Mouse (Mus musculus) stomach, postnatal 0 days (tissue): ENCODE measurements around the gene Nme9. TPM values are rescaled to one million over a fixed set of nuclear protein-coding genes. Genes with fewer than 3 reads are reported as not detected.

Experiments used
- ATAC-seq: fragments of 200-750 bp; cut with Nextera tagmentation; 2 replicates; pipeline ENCODE4 v1.8.0; 2017; ENCODE audit not compliant: low FRiP score, low TSS enrichment
- DNase-seq: peaks from one replicate; pipeline ENCODE4 v3.0.0-alpha.2; 2016; ENCODE audit warnings: low spot score
- H3K27ac ChIP-seq: fragments of 300-500 bp; sonication (generic); replicated peaks from 2 replicates; pipeline ENCODE4 v1.5.1; 2014; ENCODE audit warnings: mild to moderate bottlenecking, control low read depth
- H3K27me3 ChIP-seq: fragments of 300-500 bp; sonication (generic); 2 replicates; pipeline ENCODE4 v1.6.1; 2014; ENCODE audit warnings: low read length; ENCODE audit not compliant: control insufficient read depth, insufficient read depth
- H3K36me3 ChIP-seq: fragments of 300-500 bp; sonication (generic); 2 replicates; pipeline ENCODE4 v1.6.1; 2014; ENCODE audit warnings: low read length, mixed read lengths; ENCODE audit not compliant: control insufficient read depth, insufficient read depth
- H3K4me1 ChIP-seq: fragments of 300-500 bp; sonication (generic); replicated peaks from 2 replicates; pipeline ENCODE4 v1.6.1; 2014; ENCODE audit warnings: antibody characterized with exemption; ENCODE audit not compliant: control insufficient read depth, insufficient read depth
- H3K4me2 ChIP-seq: fragments of 300-500 bp; sonication (generic); replicated peaks from 2 replicates; pipeline ENCODE4 v1.6.1; 2014; ENCODE audit warnings: low read depth, mild to moderate bottlenecking, control low read depth, moderate library complexity
- H3K4me3 ChIP-seq: fragments of 300-500 bp; sonication (generic); 2 replicates; pipeline ENCODE4 v1.5.1; 2014; ENCODE audit warnings: low read depth, low read length, control low read depth
- H3K9ac ChIP-seq: fragments of 300-500 bp; sonication (generic); 2 replicates; pipeline ENCODE4 v1.6.1; 2014; ENCODE audit warnings: mild to moderate bottlenecking, low read length, control low read depth, mixed read lengths
- H3K9me3 ChIP-seq: fragments of 300-500 bp; sonication (generic); 2 replicates; pipeline ENCODE4 v1.6.1; 2016; ENCODE audit warnings: low read length; ENCODE audit not compliant: control insufficient read depth
- CTCF ChIP-seq: IDR thresholded peaks from 2 replicates; pipeline ENCODE4 v1.5.1; 2016; ENCODE audit warnings: antibody characterized with exemption, low read depth, mild to moderate bottlenecking, moderate library complexity
- EP300 ChIP-seq: optimal IDR thresholded peaks from 2 replicates; pipeline ENCODE3; 2016; ENCODE audit warnings: antibody characterized with exemption
- WGBS: fragments of 180-500 bp; shearing (Covaris S2); extraction: QIAGEN DNeasy Blood & Tissue Kit; methylation state at CpG from one replicate; pipeline ENCODE4 v1.1.7; 2014; 5-methylcytosine and 5-hydroxymethylcytosine counted together
- polyA plus RNA-seq: library from polyadenylated mRNA; unstranded; fragments of >200 nt; fragmentation: Nextera tagmentation; extraction: Ambion mirVana; gene quantifications from 2 replicates; pipeline ENCODE4 v1.2.1, GENCODE M21; 2015

Gene Nme9
- polyA plus RNA-seq, 1 experiment from 2014 or later: not detected

GRCm38 (mm10) chr9:99449886-99450647 lies 1.2 kb upstream of the Nme9 start:
- H3K27ac ChIP-seq: no peak overlapping the region
- H3K9me3 ChIP-seq: no peaks in the 10 kb centered on the region
- no peaks in the 10 kb centered on the region for H3K36me3 ChIP-seq
- no peak overlapping the region for H3K9ac ChIP-seq
- TF ChIP-seq CTCF (peak; percentile 76), EP300 (no peak)
- H3K4me2 ChIP-seq: no peak overlapping the region
- ATAC-seq (peak; percentile 73; the same call in 1 of the 2 replicates), DNase-seq (peak; percentile 33)
- no peak overlapping the region for H3K4me3 ChIP-seq
- 43% methylated on average over 9 of the region's 9 CpGs for WGBS
- H3K27me3 ChIP-seq: no peaks in the 10 kb centered on the region
- H3K4me1 ChIP-seq: no peaks in the 10 kb centered on the region

- Histone ChIP-seq H3K9ac (no peak overlapping the region), H3K4me2 (no peak overlapping the region), H3K27ac (no peak overlapping the region), H3K4me3 (no peak overlapping the region), H3K9me3 (no peaks in the 10 kb centered on the region), H3K4me1 (no peaks in the 10 kb centered on the region), H3K27me3 (no peaks in the 10 kb centered on the region), H3K36me3 (no peaks in the 10 kb centered on the region)
- 69% methylated on average over 4 of the region's 4 CpGs for WGBS
- DNase-seq (no peak), ATAC-seq (no peak)
- TF ChIP-seq CTCF: no peak
- no peak for TF ChIP-seq EP300
Observed at GRCm38 (mm10) chr9:99454211-99454610, 2.9 kb downstream of the Nme9 start.

GRCm38 (mm10) chr9:99458529-99459208 lies 7.4 kb downstream of the Nme9 start:
- Histone ChIP-seq H3K4me3 (no peak overlapping the region), H3K9me3 (no peaks in the 10 kb centered on the region), H3K27me3 (no peaks in the 10 kb centered on the region), H3K4me1 (no peaks in the 10 kb centered on the region), H3K36me3 (no peaks in the 10 kb centered on the region), H3K27ac (no peak overlapping the region), H3K9ac (no peak overlapping the region), H3K4me2 (no peak overlapping the region)
- peak; percentile 70 for DNase-seq
- WGBS: 43% methylated on average over 12 of the region's 12 CpGs
- peak; percentile 49; the same call in 1 of the 2 replicates for ATAC-seq
- TF ChIP-seq EP300 (no peak), CTCF (peak; percentile 80)

GRCm38 (mm10) chr9:99459730-99460129 lies 8.5 kb downstream of the Nme9 start:
- no peaks in the 10 kb centered on the region for H3K36me3 ChIP-seq
- no peak for ATAC-seq
- H3K4me2 ChIP-seq: no peak overlapping the region
- H3K9ac ChIP-seq: no peak overlapping the region
- H3K4me3 ChIP-seq: no peak overlapping the region
- H3K27me3 ChIP-seq: no peaks in the 10 kb centered on the region
- H3K4me1 ChIP-seq: no peaks in the 10 kb centered on the region
- TF ChIP-seq EP300: no peak
- TF ChIP-seq CTCF: no peak
- no peak for DNase-seq
- WGBS: 69% methylated on average over 4 of the region's 4 CpGs
- no peak overlapping the region for H3K27ac ChIP-seq
- H3K9me3 ChIP-seq: no peaks in the 10 kb centered on the region

- 70% methylated on average over 6 of the region's 6 CpGs for WGBS
- H3K27ac ChIP-seq: no peak overlapping the region
- no peak overlapping the region for H3K4me2 ChIP-seq
- H3K36me3 ChIP-seq: no peaks in the 10 kb centered on the region
- no peak for ATAC-seq
- no peaks in the 10 kb centered on the region for H3K9me3 ChIP-seq
- H3K4me3 ChIP-seq: no peak overlapping the region
- TF ChIP-seq CTCF (no peak), EP300 (no peak)
- DNase-seq: no peak
- H3K27me3 ChIP-seq: no peaks in the 10 kb centered on the region
- H3K4me1 ChIP-seq: no peaks in the 10 kb centered on the region
- no peak overlapping the region for H3K9ac ChIP-seq
Observed at GRCm38 (mm10) chr9:99464876-99465275, 13.6 kb downstream of the Nme9 start.

GRCm38 (mm10) chr9:99468572-99468971 lies 17.3 kb downstream of the Nme9 start:
- DNase-seq (no peak), ATAC-seq (no peak)
- WGBS: 66% methylated on average over 9 of the region's 9 CpGs
- no peaks in the 10 kb centered on the region for H3K9me3 ChIP-seq
- no peaks in the 10 kb centered on the region for H3K36me3 ChIP-seq
- TF ChIP-seq EP300 (no peak), CTCF (no peak)
- no peak overlapping the region for H3K9ac ChIP-seq
- H3K27me3 ChIP-seq: no peaks in the 10 kb centered on the region
- H3K4me3 ChIP-seq: no peak overlapping the region
- H3K4me1 ChIP-seq: no peaks in the 10 kb centered on the region
- H3K4me2 ChIP-seq: no peak overlapping the region
- H3K27ac ChIP-seq: no peak overlapping the region
